Mouse (Mus musculus) right cerebral cortex, postnatal 36 days (tissue): Measurements from ENCODE around the gene Cyfip2.

Experiments used
- DNase-seq, 2 experiments: peaks; one replicate each; pipeline ENCODE4 v3.0.0; 2022; ENCODE audit warnings: low spot score in 2 of 2, mixed read lengths in 1 of 2

Cyfip2 gene

DNA sequence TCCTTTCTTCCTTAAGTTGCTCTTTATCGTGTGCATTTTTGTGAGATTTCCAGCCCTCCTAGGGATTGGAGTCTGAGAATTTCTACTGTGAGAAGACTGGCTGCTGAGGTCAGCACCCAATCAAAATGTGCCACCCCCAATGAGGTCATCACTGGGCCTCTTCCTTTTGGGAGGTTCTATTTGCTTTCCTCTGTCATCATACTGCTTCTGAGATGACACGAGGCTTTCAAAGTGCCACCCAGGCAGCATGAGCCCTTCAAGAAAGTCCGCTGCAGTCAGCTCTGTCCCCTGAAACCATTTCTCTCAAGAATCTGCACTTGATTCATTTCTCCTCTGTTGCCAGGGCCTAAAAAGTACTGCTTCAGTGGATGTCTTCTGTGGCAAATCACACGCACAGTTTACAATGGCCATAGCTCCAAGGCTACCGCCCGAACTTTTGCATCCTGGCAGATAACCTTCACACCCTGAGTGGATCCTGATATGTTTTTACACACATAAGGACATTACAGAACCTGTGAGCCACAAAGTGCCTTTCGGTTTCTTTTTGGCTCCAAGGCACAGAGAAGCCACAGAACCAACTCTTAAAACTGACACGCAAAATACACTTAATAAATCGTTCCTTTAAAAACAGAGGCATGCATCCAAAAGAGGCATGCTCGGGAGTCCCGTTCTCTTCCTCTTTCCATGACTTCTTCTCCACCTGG is 4.2 kb downstream of the Cyfip2 start:
- DNase-seq: no peak

DNA sequence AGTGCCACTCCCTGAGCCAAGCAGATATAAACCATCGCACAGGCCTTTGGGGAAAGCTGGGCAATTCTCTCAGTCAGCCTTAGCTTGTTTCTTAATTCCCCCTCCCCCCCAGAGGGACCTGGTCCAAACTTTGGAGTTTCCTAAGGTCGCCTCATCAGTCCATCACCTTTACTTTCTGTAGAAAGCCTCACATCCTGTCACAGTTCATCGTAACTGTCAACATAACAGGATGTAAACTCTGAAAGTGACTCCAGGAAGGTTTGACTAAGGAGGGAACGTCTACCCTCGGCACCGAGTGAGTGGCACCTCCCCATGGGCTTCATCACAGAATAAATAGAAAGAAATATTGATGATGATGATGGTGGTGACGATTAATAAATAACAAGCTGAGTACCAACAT is 4.9 kb downstream of the Cyfip2 start:
- DNase-seq: no peak

DNA sequence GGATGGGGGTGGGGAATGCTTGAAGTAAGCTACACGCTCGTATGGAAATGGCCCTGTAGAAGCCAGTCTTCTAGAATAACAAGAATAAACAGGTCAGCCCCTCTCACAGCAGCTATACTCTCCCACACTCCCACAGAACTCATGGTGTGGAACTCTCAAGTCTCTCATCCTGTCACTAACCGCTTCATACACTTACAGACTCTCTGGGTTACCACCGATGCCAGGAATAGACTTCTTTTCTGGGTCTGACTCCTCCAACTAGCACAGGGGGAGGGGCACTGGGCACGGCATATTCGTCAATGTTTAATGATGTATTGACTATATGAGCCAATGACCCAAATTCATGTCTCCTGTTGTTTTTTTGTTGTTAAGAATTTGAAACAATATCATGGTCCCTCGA is 5.9 kb downstream of the Cyfip2 start:
- no peak for DNase-seq

DNA sequence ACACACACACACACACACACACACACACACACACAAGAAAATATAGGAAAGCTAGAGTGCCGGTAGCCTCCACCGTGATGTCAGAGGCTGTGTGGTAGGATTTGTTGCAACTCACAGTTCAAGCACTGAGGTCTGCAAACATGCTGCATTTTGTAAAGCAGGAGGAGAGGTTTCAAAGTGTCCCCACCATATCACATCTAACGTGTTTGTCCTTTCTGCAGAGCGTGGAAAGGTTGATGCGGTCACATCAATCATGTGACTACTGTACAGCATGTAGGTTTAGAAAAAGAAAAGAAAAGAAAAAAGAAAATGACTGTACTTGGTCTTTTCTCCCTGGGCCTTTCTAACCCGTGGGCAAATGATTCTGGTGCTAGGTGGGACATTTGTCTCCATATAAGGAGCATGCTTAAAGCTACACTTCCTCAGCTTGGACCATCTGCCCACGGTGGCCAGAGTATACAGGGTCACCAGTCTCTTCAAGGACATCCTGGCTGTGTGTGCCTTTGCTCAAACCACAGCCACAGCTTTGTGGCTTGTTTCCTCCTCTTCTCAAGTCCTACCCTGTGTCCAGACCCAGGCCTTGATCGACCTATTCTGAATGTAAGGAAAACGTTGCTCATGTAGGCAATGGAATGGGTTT is 6.7 kb downstream of the Cyfip2 start:
- no peak for DNase-seq

DNA sequence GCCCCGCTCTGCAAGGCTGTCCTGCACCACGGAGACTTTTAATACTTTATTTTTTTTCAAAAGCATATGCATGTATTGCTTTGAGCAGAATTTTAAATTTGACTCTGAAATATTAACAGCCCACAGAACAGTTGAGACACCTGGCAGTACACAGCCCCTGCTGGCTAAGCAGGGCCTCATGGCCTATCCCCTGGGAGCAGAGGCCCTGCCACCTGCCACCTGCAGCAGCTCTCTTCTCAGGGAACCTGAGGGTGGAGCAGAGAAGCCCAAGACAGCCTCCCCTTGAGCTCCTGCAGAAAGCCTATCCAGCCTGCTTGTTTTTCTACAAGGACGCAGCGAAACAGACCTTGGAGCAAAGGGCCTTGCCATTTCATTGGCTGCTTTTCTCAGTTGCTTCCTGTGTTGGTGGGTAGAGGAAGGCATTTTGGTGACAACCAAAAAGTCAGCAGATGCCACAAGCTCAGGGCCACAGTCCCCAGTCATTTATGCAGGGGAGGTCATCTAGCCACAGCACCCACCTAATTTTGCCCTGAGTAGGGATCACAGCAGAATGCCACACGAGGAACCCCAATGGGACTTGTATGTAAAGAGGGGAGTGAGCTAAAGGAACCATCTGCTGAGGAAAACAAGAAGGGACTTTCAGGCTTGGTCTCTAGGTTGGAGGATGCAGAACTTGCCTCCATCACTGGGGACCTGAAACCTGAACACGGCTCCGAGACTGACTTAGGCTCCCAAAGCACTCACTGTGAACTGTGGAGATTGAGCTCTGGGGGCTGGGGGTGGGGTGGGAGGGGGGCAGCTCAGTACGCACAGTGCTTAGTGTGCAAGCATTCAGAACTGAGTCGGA is 7.6 kb downstream of the Cyfip2 start:
- no peak for DNase-seq

DNA sequence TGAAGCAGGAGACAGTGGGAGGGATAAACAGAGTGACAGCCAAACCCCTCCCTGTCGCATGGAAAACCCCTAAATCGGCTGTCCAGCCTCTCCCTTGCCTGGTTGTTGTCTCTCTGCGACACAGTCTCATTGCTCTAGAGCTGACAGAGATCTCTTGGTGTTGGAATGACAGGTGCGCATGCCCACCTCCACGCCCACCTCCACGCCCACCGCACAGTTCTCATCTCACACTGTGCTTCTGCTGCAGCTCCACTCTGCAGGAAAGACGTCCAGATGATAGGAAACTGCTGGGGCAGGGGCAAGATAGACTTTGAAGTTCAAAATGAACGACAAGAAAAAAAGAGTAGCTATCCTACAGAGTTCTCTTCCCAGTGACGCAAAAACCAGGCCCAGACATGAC is 8.6 kb downstream of the Cyfip2 start:
- no peak for DNase-seq

DNA sequence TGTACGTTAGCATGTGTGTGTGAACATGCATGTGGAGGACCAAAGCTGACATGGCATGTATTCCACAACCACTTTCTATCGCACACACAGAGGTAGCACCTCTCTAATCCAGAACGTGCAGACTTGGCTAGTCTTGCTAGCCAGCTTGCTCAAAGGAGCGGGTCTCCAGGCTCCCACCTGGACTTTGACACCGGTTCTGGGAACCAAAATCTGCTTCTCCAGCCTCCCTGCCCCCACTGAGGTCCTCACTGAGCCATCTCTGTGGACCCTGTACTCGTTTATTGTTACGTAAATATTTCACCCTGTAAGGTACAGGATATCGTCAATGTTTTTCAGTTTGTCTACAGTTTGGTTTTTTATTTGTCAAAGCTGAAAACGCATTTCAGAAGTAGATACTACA is 10.2 kb downstream of the Cyfip2 start:
- no peak for DNase-seq

DNA sequence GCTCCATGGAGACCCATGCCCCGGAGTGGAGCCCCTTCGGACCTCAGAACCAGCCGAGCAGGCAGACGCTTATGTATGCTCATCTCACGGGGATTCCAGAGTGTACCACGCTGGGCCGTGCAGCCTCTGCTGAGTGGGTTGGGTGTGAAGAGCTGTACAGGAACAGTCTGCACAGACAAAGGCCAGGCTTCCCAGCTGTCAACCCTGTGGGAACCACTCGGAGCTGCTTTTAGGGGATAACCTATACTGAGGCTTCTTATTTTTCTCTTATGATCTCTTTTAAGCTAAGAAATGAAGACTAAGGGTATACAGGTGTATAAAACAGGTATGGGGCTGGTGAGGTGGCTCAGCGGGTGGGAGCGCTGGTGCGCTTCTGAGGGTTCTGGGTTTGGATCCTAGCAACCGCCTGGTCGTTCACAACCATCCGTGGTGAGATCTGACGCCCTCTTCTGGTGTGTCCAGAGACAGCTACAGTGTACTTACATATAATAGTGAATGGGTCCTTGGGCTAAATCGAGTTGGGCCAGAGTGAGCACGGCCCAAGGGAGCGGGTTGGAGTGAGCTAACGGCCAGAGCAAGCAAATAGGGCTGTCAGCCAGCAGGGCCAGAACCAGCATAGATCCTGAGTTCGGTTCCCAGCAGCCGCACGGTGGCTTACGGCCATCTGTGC is 10.9 kb downstream of the Cyfip2 start:
- DNase-seq: peak; percentile 70 to 81

DNA sequence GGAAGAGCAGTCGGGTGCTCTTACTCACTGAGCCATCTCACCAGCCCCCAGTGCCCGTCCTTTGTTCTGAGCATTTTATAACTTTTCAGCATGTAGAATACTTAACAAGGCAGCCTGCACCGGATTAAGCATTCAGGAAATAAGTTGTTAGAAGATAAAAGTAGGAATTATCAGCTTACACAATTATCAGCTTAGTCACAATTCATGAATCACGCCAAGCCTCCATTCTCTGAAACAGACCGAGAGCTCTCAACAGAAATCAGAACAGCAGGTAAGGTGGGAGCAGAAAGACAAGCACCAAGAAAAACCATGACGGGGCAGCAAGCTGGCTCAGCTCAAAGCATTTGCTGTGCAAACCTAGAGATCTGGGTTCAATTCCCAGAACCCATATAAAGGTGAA is 12.8 kb downstream of the Cyfip2 start:
- no peak for DNase-seq

DNA sequence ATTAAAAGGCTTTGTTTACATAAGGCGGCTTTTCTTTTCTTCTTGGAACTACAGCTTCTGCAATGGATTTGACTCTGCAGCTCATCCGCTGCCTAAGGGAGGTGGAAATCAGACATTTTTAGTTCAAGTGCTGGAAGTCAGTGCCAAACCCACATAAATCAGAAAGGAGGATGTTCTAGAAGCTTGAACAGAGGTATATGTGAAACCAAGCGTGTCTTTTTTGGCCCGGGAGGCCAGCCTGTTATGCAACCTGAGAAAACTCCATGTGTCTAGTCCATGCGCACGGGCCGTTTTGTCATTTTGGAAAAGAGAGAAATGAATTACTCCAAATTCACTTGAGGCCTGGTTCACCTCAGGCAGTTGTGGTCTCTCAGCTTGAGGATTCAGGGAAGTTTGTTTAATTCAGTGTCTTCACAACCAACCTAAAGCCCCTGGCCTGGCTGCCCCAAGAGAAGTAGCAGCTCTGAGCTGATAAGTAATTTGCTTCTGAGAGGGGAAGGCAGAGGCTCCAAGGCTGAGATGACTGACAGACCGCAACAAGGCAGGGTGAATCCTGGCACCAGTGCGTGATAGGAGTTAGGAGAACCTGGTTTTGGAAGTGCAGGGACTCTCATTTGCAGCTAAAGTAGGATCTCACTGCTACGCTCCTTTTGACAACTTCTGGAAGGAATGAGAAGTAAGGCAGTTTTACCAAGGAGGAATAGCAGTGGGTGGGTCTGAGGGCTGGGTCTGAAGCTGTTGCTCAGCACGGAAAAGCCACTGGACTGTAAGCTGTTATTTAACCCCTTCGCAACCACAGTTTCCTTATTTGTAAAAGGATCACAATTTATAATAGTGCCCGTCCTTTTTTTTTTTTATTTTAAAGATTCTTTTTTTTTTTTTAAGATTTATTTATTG is 13.5 kb downstream of the Cyfip2 start:
- peak in 1 of 2 experiments; percentile 65 for DNase-seq

DNA sequence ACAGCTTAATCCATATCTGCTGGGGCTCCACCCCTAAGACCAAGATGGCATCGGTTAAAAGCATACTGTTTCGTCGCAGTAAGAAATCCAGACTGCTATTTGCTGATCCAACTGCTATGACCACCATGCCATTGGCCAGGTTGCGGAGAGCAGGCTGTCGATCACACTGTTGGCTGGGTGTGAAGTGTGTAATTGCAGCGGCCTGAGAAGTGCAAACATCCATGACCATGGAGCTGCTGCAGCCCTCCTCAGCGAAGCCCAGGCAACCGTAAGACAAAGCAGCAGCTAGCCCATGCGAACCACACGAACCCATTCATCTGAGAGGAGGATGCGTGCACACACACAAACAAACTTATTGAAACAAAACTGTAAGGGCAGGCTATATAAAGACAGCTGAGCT is 18.3 kb downstream of the Cyfip2 start:
- DNase-seq: no peak

DNA sequence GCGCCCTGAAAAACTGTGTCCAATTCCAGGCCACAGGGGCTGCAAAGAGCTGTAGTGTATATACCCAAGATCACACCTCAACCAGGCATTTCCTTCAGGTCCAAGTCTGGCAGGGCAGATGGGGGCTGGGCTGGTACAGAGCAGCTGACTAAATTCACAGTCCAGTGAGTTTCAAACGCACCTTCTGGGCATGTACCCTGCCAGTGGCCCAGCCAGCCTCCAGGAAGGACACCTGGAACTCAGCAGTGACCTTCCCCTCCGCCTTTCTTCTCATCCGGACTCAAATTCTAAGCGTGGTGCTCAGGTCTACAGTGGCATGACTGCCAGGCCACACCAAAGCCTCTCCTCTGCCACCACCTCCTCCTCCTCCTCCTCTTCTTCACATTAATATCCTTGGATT is 19.2 kb downstream of the Cyfip2 start:
- no peak for DNase-seq

DNA sequence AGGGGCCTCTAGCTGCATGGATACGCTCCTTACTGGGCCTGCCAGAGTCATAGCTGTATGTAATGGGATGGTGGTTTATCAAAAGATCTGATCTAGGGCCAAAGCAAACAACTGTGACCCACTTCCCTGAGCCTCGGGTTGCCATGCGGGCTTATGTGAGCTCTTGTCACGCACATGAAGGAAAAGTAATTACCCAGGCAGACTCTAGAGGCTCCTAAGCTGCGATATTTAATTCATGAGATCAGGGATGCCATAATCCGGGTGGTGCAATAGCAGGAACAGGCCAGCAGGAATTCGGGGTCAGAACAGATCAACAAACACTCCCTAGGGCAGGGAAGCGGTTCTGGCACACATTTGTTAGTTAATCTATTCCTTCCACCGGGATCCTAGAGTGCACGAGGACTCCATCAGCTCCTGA is 21.7 kb downstream of the Cyfip2 start:
- DNase-seq: no peak

DNA sequence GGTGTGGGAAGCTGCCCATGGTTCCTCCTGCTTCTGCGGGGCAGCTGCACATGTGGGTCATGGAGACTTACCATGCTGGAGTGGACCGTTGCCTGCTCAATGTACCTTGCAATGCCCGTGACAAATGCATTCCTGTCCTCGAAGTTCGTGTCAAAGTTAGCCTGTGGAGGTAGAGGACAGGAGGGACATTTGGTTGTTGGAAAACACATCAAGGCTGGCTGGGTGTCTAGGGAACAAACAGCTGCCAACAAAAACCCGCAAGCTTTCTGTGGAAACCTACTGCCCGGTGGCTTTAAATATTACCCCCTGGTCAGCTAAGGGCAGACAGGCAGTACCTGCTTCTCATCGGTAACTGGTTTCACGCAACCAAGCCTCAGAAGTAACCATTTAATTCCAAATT is 23.1 kb downstream of the Cyfip2 start:
- DNase-seq: no peak

DNA sequence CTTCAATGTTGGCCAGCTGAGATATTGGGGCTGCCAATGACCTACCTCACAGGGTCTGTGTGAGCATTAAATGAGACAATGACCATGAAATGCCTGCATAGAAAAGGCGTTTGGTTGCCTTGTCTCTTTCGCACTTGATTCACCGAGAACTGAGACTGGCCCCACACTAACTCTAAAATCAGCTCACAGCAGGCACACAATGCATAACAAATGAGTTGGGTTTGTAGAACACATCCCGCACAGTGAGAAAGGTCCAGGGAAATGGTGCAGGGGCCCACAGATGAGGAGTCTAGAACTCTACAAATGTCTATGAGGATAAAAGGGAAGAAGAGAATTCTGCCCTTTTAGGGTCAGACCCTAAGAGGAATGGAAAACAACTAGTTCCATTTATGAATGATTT is 23.6 kb downstream of the Cyfip2 start:
- DNase-seq: no peak

DNA sequence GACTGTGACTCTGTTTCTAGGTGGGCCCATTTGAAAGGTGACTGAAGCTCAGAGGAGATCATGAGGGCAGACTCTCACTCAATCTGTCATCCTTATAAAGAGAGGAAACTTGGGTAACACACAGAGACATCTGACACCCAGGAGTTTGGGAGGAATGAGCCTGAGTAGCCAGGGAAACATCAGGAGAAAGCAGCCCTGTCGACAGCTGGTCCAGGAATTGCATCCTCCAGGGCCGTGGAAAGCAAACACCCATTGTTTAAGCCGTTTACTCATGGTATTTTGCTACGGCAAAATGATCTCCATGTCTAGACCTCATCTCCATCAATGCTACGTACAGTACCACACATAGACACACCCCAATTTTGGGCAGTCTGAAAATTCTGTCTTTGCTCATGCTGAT is 24.6 kb downstream of the Cyfip2 start:
- no peak for DNase-seq

DNA sequence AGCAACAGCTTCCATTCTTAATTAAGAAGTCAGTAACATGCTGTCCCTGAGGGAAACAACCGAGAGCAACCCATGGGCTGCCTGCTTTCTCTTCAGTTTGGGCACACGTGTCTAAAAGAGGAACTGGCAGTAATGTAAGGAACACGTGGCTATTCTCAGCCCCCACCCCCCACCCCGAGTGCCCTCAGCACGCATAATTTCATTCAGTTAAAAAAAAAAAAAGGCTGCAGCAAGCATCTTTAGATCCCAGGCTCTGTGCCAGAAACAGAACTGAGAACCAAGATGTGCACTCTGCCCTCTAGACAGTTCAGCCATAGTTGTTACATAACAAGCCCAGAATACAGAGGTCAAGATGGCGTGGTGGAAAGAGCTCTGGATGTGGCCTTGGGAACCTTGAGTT is 25.9 kb downstream of the Cyfip2 start:
- no peak for DNase-seq

DNA sequence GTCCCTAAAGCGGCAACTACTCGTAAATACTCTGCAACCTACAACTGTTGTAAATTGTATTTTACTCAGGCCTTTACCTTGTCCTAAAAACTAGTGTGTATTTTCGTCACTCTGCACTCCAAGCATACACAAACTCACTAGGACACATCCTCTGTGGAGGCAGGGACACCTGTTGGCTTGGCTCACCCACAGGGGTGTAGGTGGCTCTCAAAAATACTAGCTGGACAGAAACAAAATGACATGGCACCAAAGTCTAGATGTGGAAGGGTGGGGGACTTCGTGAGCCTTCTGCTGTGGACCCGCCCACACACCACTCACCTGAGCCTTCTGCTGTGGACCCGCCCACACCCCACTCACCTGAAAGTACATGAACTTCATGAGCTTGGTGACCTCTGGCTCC is 28.9 kb downstream of the Cyfip2 start:
- DNase-seq: peak; percentile 31 to 59

DNA sequence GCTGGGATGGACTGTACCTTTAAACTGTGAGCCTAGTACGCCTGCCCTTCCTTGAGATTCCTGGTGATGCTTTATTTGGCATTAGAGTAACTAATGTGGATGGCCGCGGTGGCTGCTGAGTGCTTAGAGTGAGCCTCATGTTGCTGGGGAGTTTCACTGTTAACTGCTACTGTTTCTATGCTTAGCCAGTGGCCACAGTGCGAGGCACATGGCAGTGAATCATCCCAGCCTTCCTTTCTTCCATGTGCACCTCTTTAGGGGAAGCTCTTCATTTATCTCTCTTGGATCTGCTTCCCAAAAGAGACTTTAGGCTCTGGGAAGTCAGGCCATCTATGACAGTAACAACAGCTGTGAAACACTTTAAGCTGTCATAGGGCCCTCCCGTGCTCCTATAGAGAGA is 30.0 kb downstream of the Cyfip2 start:
- no peak for DNase-seq

DNA sequence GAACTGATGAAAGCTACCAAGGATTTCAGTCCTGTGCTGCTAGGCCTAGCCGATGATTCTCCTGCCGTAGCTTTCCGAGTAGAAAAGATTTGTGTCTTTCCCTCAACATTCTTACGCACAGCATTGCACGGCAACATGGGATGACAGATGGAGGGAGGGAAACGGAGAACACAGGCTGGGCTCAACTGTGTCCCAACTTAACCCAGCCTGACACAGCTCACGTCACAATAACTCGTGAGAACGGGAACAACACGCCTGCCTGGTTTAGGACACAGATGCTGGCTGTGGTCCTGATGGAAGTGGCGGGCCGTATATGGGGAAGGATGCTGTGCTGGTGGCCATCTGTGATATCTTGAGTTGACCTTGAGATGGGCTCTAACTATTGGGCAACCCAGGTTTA is 34.0 kb downstream of the Cyfip2 start:
- no peak for DNase-seq

DNA sequence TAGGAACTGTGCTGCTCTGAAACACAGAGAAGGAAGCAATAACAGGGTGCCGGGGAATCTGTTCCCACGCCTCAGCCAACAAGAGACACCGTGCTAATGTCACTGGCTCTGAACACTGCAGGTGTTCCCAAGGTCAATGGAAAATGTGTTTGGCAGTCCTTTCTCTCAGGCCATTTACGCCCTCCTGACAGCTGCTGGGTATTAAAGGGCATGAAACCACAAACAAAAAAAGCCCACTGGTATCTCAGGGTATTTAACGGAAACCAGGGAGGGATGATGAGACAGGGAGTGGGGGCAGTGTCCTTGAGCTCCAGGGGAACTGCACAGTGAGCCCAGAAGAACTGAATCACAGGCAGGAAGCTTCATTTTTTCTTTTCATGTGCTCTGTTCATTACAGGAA is 34.5 kb downstream of the Cyfip2 start:
- no peak for DNase-seq
